Mouse (Mus musculus): Measurements from ENCODE around the gene Fads1. TPM values are rescaled to one million over a fixed set of nuclear protein-coding genes. Genes with fewer than 3 reads are reported as not detected.

Fads1 gene
- polyA plus RNA-seq, 1 experiment from 2014 or later: 148 TPM

DNA sequence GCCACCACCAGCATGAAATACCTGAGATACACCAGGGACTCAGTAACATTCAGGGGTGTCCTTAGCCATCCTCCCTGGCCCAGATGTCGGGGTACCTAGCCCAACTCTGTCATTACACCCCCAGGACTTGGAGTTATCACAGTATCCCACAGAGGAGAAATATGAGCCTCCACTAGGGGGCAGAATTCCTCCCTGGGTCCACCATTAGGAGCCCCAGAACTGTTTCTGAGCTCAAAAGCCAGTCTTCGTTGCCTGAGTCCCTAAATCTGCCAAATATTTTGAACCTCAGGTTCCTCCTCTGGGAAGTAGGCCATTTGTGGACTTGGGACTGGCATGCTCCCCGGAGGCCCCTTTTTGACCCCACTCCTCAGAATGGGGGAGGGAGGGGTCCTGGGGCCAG, 36.4 kb downstream of the Fads1 start:
- Histone ChIP-seq H3K4me3 (replicated peaks; ENCODE audit: low read length) (no peak overlapping the region), H3K27ac (no peak overlapping the region), H3K4me2 (replicated peaks) (no peak overlapping the region), H3K9me3 (ENCODE audit: control insufficient read depth, low read length) (no peaks in the 10 kb centered on the region), H3K36me3 (replicated peaks; ENCODE audit: control insufficient read depth, insufficient read depth) (no peaks in the 10 kb centered on the region), H3K4me1 (replicated peaks; ENCODE audit: control insufficient read depth, insufficient read depth, low read length) (no peaks in the 10 kb centered on the region), H3K27me3 (ENCODE audit: control insufficient read depth, insufficient read depth, low read length) (no peaks in the 10 kb centered on the region), H3K9ac (no peak overlapping the region)
- WGBS: 49% methylated on average over 3 of the region's 3 CpGs
- ATAC-seq (ENCODE audit: low FRiP score) (no peak), DNase-seq (ENCODE audit: low spot score) (peak; percentile 50)

DNA sequence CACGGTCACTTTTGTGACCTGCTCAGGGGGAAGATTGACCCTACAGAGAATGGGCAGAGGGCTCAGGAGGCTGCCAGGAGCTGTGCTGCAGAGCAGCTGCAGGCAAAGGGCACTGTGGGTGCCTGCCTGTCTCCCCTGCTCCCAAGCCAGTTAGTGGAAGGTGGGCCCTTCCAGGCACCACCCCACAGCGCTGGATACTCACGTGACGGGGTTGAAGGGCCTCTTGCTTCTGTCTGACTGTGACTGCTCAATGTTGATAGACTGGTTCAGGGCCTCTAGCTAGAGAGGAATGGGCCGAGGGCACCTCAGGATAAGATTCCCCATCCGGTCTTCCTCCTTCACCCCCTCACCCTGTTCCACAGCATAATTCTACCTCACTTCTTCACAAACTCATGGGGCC, 36.9 kb downstream of the Fads1 start:
- DNase-seq (ENCODE audit: low spot score): no peak
- 81% methylated on average over 6 of the region's 6 CpGs for WGBS
- Histone ChIP-seq H3K9me3 (ENCODE audit: control insufficient read depth, low read length) (no peaks in the 10 kb centered on the region), H3K4me2 (replicated peaks) (no peak overlapping the region), H3K27ac (no peak overlapping the region), H3K9ac (no peak overlapping the region), H3K27me3 (ENCODE audit: control insufficient read depth, insufficient read depth, low read length) (no peaks in the 10 kb centered on the region), H3K4me1 (replicated peaks; ENCODE audit: control insufficient read depth, insufficient read depth, low read length) (no peaks in the 10 kb centered on the region), H3K36me3 (replicated peaks; ENCODE audit: control insufficient read depth, insufficient read depth) (no peaks in the 10 kb centered on the region), H3K4me3 (replicated peaks; ENCODE audit: low read length) (no peak overlapping the region)
- no peak for ATAC-seq (ENCODE audit: low FRiP score)

DNA sequence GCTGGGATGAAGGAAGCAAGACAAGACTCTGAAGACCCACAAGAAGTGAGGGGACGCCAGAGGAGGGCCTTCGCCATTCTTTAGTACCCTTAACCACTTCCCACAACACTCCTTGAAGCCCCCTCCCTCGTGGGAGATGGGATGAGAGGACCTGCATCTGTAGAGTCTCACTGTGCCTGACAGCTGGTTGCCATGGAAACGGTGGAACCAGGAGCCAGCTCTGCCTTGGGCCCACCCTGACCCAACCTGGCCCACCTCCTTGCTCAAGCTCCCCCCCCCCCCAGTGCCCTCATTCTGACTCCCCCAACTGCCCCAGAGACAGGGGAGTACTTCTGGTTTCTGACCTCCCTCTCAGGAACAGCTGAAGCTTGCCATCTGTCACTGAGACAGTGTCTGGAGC, 38.9 kb downstream of the Fads1 start:
- Histone ChIP-seq H3K27me3 (ENCODE audit: control insufficient read depth, insufficient read depth, low read length) (no peaks in the 10 kb centered on the region), H3K4me3 (replicated peaks; ENCODE audit: low read length) (no peak overlapping the region), H3K4me1 (replicated peaks; ENCODE audit: control insufficient read depth, insufficient read depth, low read length) (no peaks in the 10 kb centered on the region; the same call in 1 of the 2 replicates), H3K9ac (no peak overlapping the region), H3K27ac (no peak overlapping the region), H3K9me3 (ENCODE audit: control insufficient read depth, low read length) (no peaks in the 10 kb centered on the region), H3K4me2 (replicated peaks) (no peak overlapping the region), H3K36me3 (replicated peaks; ENCODE audit: control insufficient read depth, insufficient read depth) (no peaks in the 10 kb centered on the region)
- DNase-seq (ENCODE audit: low spot score) (no peak), ATAC-seq (ENCODE audit: low FRiP score) (no peak)
- WGBS: 67% methylated on average over 4 of the region's 4 CpGs

DNA sequence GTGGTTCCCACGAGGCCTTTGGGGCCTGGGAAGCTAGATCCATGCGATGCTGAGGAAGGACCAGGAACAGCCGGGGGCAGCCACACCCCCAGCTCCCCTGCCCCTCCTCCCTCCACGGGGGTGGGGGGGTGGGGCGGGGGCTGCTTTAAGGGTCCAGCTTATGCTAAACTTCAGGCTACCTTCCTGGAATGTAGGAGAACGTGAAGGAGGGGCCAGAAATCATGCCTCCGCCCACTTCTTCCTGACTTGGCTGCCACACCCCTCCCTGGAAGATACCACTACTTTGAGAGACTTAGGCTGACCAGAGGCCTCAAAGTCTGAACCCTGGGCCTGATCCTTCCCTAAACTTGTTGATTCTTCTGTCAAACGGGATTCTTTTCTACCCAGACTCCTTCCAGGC, 40.0 kb downstream of the Fads1 start:
- Histone ChIP-seq H3K27ac (no peak overlapping the region), H3K36me3 (replicated peaks; ENCODE audit: control insufficient read depth, insufficient read depth) (no peaks in the 10 kb centered on the region), H3K4me2 (replicated peaks) (no peak overlapping the region), H3K4me3 (replicated peaks; ENCODE audit: low read length) (no peak overlapping the region), H3K4me1 (replicated peaks; ENCODE audit: control insufficient read depth, insufficient read depth, low read length) (no peaks in the 10 kb centered on the region; the same call in 1 of the 2 replicates), H3K9ac (no peak overlapping the region), H3K9me3 (ENCODE audit: control insufficient read depth, low read length) (no peaks in the 10 kb centered on the region), H3K27me3 (ENCODE audit: control insufficient read depth, insufficient read depth, low read length) (no peaks in the 10 kb centered on the region)
- 47% methylated on average over 8 of the region's 8 CpGs for WGBS
- ATAC-seq (ENCODE audit: low FRiP score) (no peak), DNase-seq (ENCODE audit: low spot score) (no peak)

DNA sequence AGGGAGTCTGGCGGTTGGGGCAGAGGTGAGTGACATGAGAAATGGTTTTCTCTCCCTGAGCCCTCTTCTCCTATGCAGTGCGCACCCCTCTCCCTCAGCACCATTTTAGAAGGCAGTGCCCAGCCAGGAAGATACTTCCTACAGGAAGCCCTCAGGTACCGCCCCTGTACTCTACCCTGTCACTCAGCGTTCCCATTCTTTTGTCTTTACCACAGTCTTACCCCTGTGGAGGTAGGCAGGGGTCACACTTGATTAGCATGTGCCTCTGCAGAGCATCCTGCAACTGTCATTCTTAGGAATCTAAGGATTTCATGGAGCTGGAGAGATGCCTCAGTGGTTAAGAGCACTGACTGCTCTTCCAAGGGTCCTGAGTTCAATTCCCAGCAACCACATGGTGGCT, 40.9 kb downstream of the Fads1 start:
- Histone ChIP-seq H3K36me3 (replicated peaks; ENCODE audit: control insufficient read depth, insufficient read depth) (no peaks in the 10 kb centered on the region), H3K4me2 (replicated peaks) (no peak overlapping the region), H3K9ac (no peak overlapping the region), H3K27ac (no peak overlapping the region), H3K4me1 (replicated peaks; ENCODE audit: control insufficient read depth, insufficient read depth, low read length) (no peaks in the 10 kb centered on the region; the same call in 1 of the 2 replicates), H3K4me3 (replicated peaks; ENCODE audit: low read length) (no peak overlapping the region), H3K9me3 (ENCODE audit: control insufficient read depth, low read length) (no peaks in the 10 kb centered on the region), H3K27me3 (ENCODE audit: control insufficient read depth, insufficient read depth, low read length) (no peaks in the 10 kb centered on the region)
- DNase-seq (ENCODE audit: low spot score) (no peak), ATAC-seq (ENCODE audit: low FRiP score) (no peak)
- WGBS: 73% methylated on average over 4 of the region's 4 CpGs

DNA sequence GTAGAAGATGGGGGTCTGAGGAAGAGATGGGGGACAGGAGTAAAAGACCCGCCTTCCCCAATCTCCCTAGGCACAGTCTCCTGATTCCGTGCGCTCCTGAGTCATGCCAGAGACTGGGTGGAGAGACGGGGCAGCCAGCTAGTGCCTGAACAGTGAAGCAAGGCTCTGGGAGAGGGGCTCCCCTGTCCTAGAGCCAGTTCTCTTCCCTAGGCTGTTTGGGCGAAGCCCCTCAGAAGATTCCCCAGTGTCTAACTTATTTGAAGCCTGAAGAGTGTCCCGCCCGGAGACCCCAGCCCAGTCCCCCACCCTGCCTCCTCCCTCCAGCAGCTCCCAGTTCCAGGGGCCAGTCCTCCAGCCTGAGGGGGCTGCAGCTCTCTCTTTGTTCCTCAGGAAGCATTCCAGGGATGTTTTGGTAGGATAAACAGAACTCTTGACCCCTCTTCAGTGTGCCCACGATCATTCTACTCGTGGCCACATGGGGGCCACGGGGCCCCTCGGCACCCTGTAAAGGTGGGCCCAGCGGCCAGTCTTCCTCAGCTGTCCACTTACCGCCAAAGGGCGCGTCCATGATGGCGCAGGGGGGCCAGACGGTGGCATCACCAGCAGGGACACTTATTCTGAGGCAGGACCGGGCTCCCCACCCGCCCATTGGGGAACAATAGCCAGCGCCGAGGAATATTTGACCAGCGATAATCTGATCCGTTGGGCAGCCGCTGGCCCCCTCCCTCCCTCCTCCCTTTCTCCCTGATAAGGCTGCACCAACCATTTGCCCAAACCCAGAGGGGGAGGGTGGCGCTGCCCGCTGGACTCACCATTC, 42.2 kb downstream of the Fads1 start:
- Histone ChIP-seq H3K27ac (no peak overlapping the region), H3K4me2 (replicated peaks) (peak overlapping the region; percentile 12), H3K27me3 (ENCODE audit: control insufficient read depth, insufficient read depth, low read length) (no peaks in the 10 kb centered on the region), H3K9me3 (ENCODE audit: control insufficient read depth, low read length) (no peaks in the 10 kb centered on the region), H3K4me3 (replicated peaks; ENCODE audit: low read length) (no peak overlapping the region), H3K4me1 (replicated peaks; ENCODE audit: control insufficient read depth, insufficient read depth, low read length) (no peaks in the 10 kb centered on the region; the same call in 1 of the 2 replicates), H3K9ac (no peak overlapping the region), H3K36me3 (replicated peaks; ENCODE audit: control insufficient read depth, insufficient read depth) (no peaks in the 10 kb centered on the region)
- DNase-seq (ENCODE audit: low spot score): no peak
- ATAC-seq (ENCODE audit: low FRiP score): no peak
- WGBS: 34% methylated on average over 26 of the region's 26 CpGs

DNA sequence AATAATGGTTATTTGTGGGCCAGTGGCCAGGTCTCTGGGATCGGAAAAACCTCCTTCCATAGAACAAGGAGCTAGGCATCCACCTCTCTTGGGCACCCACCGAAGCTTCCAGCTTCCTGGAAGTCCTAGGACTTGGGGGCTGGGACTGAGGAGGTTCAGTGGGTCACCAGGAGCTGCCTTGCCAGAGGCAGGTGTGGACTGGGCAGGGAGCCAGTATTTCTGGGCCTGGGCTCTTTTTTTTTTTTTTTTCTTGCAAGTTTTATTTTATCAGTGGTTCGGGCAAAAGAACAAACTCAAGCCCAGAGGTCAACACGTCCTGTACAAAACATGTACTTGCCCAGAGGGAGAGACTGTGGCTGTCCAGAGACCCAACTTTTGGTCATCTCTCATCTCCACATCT, 43.1 kb downstream of the Fads1 start:
- Histone ChIP-seq H3K4me1 (replicated peaks; ENCODE audit: control insufficient read depth, insufficient read depth, low read length) (no peaks in the 10 kb centered on the region; the same call in 1 of the 2 replicates), H3K9ac (no peak overlapping the region), H3K4me2 (replicated peaks) (no peak overlapping the region), H3K27ac (no peak overlapping the region), H3K36me3 (replicated peaks; ENCODE audit: control insufficient read depth, insufficient read depth) (no peaks in the 10 kb centered on the region), H3K27me3 (ENCODE audit: control insufficient read depth, insufficient read depth, low read length) (no peaks in the 10 kb centered on the region; the same call in 1 of the 2 replicates), H3K4me3 (replicated peaks; ENCODE audit: low read length) (no peak overlapping the region), H3K9me3 (ENCODE audit: control insufficient read depth, low read length) (no peaks in the 10 kb centered on the region)
- no peak for ATAC-seq (ENCODE audit: low FRiP score)
- no peak for DNase-seq (ENCODE audit: low spot score)
- WGBS: 87% methylated on average over 4 of the region's 4 CpGs

DNA sequence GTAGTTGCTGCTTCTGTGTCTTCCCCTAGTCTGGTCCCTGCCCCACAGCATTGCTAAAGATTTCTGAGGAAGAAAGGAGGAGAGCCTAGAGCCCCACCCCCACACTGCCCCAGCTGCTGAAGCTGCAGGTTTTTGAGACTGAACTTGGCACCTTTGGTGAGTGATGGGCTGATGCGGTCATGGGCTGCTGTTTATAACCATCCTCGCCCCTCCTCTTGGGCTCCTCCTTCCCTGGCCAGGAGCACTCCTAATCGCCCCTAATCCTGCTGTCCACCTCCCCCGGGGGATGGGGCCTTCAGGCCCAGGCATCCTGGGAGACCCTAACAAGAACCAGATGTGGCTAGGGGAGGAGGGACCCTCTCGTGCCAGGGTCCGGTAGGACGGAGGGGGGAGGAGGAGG, 48.3 kb downstream of the Fads1 start:
- Histone ChIP-seq H3K4me1 (replicated peaks; ENCODE audit: control insufficient read depth, insufficient read depth, low read length) (no peaks in the 10 kb centered on the region), H3K9me3 (ENCODE audit: control insufficient read depth, low read length) (no peaks in the 10 kb centered on the region), H3K27me3 (ENCODE audit: control insufficient read depth, insufficient read depth, low read length) (peaks cover 7% of the 10 kb centered on the region), H3K4me3 (replicated peaks; ENCODE audit: low read length) (no peak overlapping the region), H3K27ac (no peak overlapping the region), H3K36me3 (replicated peaks; ENCODE audit: control insufficient read depth, insufficient read depth) (no peaks in the 10 kb centered on the region), H3K4me2 (replicated peaks) (no peak overlapping the region), H3K9ac (no peak overlapping the region)
- no peak for DNase-seq (ENCODE audit: low spot score)
- no peak for ATAC-seq (ENCODE audit: low FRiP score)
- 18% methylated on average over 7 of the region's 7 CpGs for WGBS

DNA sequence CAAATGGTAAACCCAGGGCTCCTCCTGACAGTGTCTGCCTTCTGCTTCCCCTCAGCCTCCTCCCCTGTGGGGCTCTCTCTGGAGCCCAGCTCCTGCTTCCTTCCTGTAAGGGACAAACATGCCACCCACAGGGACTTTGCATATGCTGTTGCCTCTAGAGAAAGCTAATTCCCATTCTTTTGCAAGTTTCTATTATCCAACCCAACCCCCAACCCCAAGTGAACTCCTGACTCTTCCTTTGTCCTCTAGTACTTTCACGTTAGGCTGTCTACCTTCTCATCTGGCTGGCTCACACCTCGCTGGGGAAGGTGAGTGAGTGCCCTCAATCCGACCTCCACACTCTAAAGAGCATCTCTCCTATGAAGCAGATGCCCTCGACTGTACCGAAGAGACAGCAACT, 49.2 kb downstream of the Fads1 start:
- WGBS: 14% methylated on average over 5 of the region's 5 CpGs
- no peak overlapping the region for H3K4me2 ChIP-seq (replicated peaks)
- peaks cover 7% of the 10 kb centered on the region for H3K27me3 ChIP-seq (ENCODE audit: control insufficient read depth, insufficient read depth, low read length)
- ATAC-seq (ENCODE audit: low FRiP score) (no peak), DNase-seq (ENCODE audit: low spot score) (no peak)
- H3K4me3 ChIP-seq (replicated peaks; ENCODE audit: low read length): no peak overlapping the region
- no peaks in the 10 kb centered on the region for H3K36me3 ChIP-seq (replicated peaks; ENCODE audit: control insufficient read depth, insufficient read depth)
- no peaks in the 10 kb centered on the region for H3K4me1 ChIP-seq (replicated peaks; ENCODE audit: control insufficient read depth, insufficient read depth, low read length)
- no peak overlapping the region for H3K9ac ChIP-seq
- H3K9me3 ChIP-seq (ENCODE audit: control insufficient read depth, low read length): no peaks in the 10 kb centered on the region
- H3K27ac ChIP-seq: no peak overlapping the region

All from hindbrain, embryonic 14.5 days (tissue).